Mouse (Mus musculus) CD4-positive helper T cell, adult 2 months (primary cell): Measurements from ENCODE around the gene Cdh10.

Source experiments
- DNase-seq: peaks from one replicate; pipeline ENCODE4 v3.0.0-alpha.2; 2012; ENCODE audit warnings: low read depth, missing footprints, low spot score

The Cdh10 gene

DNA sequence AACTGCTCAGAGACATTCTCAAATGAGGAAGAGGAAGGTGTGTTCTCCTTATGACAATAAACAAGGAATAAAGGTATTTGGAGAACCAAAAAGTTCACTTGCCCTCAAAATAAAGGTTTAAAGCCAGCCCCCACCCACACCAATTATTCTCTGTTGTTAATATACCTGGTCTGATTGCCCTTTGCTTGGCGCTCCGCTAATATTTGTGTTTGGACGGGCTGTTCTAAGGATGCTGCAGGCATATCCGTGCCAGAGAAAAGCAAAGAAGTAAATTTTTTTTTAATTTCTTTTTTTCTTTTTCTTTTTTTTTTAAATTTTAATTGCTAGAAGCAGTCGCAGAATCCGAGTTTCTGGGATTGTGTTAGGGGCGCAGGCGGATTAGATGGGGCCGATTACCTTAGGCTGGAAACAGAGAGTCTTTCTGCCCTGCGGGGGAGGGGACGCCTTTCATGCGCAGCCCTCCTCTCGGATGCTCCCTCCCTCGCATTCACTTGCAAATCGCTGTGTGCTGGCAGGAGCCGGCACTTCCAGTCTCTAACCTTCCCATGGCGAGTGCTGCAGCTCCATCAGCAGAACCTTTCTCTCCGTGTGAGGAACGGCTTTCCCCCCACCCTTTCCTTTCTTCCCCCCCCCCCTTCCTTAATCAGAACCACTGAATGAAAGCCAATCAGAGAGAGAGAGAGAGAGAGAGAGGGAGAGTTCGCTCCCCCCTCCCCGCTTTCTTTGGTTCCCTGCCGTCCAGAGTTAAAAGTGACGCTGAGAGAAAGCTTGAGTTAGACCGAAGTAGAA is at the start of gene Cdh10:
TSS of gene Cdh10 (plus strand) at position 763 of the 789 bp plus-strand sequence.
- no peak for DNase-seq

DNA sequence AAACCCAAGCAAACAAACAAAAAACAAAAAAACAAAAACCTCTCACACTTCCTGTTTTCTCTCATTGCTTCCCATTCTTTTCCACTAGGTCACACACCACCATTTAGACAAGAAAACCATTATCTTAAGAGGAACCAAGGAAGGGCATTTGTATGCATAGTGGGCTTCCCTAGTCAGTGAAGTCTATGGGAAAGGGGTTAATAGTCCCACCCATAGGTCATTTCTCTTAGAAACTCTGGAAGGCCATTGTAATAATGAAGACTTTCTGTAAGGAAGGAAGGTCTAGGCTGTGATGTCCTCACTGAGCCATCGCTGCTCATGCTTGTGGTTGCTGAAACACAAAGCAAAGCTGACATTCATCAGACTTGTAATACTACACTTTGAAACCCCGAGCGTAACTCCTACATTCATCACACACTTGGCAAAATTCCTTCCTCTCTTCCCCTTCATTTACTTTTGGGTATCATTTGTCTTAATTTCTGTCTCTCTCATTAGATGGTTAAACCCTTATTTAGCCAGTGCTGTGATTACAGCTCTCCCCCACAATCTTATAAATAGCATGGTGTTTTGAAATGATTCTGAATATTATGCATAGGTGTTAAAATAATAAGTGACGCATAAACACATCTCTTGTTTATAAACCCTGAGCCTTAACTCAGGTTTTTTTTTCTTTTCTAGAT is 9.5 kb upstream of the Cdh10 start:
- no peak for DNase-seq

DNA sequence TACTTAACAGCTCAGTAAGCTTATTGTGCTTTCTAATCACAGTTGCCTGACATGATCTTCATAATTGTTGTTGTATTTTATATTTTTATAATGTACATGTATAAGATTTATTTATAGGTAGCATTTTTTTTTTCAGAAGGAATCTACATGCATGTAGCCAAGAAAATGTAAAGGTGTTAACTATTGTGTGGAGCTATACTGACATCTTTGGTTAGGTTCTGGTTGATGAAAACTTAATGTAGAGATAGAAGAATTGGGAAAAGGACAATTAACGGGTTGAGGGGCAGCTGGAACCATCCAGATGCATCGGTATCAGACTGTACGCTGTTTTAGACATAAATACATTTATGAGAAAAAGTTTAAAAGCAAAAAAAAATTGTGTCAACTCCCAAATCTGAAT is 1.0 kb upstream of the Cdh10 start:
- no peak for DNase-seq

DNA sequence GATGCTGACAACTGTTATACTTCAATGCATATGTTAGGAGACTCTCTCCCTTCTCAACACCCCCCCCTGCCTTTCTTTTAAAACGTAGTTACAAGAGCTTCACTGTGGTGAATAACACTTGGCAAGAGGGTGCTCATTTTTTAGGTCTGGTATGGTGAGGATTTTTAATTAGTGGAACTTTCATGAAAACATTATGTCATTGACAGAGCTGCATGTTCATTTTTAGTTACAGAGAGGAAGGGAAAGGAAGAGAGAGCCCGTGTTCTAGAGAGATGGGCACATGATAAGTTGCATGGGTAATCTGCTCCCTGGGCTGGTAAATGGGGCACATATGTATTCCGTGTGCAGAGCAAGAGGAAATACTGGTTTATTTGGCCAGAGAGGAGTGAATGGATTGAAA is 1.5 kb downstream of the Cdh10 start:
- no peak for DNase-seq

DNA sequence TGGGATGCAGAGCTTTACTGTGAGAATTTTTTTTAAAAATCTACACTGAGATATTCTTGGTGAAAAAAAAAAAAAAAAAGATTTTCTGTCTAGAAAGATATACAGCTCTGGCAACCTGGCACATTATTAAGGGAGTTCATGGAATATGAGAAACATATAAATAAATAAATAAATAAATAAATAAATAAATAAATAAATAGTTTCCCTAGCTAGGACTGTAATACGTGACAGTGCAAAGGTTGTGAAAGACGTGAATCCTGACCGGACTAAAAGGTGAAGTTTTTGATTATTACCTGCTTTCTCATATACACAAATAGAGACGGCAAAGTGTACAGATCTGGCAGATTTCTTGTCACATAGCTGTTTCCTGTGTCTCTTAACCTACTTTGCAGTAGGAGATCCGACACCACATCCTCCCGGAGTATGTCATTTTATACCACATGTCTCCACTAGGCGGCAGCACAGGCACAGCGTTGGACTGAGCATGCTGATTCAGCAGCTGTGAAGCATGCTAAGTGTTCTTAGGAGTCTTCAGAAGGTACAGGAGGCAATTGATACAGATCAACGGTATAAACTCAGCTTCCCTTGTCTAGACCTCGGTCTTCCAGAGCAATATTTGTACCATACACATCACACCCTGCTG is 2.5 kb downstream of the Cdh10 start:
- peak; percentile 61 for DNase-seq

DNA sequence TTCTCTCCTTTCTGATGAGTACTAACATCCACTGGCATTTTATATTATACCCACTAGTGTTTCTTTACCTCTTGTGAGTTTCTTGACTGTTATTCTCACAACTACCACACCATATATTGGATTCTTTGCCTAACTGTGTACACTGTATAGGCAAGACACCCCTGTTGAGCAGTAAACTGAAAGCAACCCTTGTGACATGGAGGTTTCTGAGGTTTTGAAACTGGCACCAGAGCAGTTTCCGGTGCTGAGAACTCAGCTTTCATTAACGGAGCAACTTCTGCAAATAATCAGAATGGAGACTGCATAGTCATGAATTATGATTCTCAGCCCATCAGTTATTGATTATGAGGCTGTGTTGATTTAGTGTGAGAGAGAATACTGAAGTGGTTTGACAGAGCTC is 4.7 kb downstream of the Cdh10 start:
- peak; percentile 1 for DNase-seq

DNA sequence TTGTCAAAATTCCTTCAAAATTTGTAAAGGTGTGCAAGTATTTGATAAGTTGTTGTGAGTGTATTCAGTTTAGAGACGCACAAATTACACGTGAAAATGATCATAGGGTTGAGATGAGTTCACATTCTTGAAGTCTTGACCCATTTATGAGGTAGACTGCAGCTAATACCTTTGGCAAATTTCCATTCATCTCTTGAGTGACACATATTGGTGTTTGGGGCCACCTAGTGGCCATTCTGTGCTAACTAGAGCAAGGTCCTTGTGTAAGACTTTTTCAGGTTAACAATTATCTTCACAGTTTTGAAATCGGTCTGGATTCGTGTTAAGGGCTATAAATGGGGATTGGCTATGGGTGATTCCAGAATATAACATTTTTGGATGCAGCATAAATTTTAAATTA is 13.5 kb downstream of the Cdh10 start:
- DNase-seq: peak; percentile 10

DNA sequence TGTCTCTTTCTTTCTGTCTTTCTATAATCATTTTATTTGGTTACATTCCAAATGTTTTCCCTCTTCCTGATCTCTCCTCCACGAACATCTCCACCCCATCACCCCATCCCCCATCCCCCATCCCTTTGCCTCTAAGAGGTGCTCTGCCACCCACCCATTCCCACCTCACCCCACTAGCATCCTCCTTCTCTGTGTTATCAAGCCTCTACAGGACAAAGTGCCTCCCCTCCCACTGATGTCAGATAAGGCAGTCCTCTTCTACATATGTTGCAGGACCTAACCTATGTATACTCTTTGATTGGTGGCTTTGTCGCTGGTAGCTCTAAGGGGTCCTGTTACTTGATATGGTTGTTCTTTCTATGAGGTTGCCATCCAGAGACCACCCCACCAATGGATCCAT is 23.0 kb downstream of the Cdh10 start:
- no peak for DNase-seq

DNA sequence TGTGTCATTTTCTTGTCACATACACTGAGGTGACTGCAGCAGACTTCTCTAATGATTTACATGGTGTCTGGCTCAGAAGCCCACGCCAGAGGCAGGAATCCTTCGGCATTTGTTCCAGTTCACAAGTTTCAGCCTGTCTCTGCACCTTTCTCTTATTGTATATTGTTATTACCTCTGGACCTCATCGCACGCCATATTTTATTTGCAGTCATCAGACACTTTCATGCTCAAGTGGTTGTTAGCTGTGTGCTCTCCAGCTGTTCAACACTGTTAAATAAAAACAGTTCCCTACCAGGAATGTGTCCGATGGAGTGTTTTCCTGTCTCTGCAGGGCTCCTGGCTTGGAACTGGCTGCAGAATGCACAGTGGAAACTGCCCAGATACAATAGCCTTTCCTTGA is 26.1 kb downstream of the Cdh10 start:
- DNase-seq: no peak

DNA sequence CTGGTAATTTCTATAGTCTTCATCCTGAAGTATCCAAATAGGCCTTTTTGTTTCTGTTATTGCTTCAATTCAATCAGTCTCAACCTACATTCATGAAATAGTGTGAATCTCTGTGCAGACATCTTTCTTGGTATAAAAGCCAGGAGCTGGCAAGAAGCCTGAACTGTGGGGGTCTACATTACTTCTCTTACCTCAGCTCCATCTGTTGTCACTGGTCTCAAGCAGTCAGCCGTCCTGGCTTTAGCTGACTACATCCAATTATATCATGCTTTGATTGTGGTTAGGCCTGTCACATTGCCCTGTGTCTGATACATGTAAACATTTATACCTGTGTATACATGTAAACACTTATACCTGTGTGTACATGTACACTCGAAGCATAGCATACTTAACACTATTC is 31.8 kb downstream of the Cdh10 start:
- DNase-seq: no peak

DNA sequence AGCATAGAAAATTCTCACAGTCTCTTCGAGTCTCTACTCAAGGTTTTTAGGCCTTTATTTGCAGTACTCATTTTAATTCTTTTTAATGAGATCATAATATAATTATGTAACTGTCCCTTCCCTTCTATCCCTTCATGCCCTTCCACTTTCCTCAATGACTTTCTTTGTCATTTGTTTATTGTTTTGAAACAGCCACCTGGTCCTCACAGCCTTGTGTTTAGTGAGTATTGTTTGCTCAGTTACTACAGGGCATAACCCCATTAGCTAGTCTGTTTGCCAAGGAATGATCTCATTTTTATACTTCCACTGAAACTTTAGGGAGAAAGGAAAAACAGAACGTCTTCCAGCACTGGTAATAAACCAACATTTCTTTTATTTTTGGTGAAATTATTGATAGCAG is 39.4 kb downstream of the Cdh10 start:
- no peak for DNase-seq

DNA sequence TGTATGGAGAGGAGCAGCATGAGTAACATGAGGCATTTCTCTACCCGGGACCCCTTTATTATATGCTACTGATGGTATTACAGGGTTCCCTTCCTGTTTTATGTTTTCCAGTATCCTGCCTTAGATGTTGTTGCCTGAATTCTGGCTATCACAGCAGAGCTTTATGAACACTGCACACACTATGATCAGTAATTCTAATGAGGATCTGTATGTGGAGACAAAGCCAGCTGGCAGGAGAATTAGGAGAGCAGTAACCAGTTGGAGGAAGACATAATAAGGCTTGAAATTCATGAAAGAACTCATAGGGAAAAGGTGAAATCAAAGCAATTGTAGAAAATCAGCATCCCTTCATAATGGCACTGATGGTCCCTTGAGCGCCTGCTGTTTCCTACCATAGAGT is 51.1 kb downstream of the Cdh10 start:
- no peak for DNase-seq

DNA sequence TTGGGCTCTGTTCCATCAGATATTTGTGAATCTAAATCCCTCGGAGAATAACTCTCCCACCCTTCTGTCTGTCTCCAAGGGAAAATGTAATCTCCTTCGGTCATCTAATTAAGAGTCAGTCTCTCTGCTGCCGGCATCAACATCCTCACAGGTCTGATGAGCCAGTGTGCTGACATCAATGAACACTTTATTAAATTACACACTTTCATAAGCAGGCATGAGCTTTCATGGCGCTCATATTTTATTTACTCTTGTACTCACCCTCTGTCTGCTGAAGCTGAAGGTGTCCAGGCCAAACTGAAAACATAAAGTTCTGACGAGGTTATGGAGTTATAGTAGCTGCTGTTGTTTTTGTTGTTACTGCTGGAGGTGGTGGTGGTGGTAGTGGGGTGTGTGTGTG is 62.7 kb downstream of the Cdh10 start:
- no peak for DNase-seq

DNA sequence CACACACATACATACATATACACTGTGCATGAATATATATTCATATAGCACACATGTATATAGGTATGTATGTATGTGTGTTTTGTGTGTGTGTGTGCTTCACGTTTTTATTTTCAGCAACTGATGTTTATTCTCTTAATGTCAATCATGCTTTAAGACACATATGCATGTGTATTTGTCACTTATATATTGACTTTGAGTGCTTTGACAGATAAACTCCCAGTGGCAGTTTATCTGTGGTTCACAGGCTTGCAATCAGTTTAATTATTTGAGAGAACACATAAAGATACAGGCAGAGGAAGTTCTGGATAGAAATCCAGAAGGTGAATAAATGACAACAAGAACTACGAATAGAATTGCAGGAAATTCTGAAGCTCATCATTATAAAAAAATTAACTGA is 67.9 kb downstream of the Cdh10 start:
- DNase-seq: no peak

DNA sequence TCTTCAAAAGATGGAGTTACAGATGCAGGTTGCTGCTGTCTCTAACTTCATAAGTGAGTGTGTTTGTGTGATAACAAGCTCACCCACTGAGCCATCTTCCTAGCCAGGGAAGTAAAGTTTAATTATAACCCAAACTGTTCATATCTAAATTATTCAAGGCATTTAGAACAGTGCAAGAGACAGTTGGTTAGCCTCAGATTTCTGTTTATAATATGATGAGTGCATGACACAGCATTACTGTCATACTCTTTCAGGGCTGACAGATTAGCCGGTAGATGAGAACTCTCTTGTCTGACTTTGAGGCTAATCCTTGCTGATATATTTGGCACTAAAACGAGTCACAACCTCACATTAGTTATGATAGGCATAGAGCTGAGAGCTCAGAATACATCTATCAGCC is 70.2 kb downstream of the Cdh10 start:
- no peak for DNase-seq

DNA sequence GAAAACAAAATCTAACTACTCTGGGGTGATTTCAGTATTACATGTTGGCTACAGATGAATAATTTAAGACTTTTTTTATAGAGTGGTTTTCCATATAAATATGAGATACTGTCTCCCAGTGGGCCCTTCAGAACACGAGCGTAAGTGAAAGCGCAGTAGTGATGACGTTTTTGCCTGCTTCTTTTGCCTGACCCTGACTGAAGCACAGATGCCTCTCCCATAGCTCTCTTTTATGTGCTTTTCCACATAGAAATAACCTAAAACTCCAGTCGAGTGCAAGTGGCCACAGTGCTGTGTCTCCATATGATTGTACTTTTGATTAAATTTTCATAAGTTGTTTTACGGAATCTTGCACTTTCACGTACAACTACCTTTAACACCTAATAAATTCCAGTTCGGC is 71.6 kb downstream of the Cdh10 start:
- DNase-seq: no peak

DNA sequence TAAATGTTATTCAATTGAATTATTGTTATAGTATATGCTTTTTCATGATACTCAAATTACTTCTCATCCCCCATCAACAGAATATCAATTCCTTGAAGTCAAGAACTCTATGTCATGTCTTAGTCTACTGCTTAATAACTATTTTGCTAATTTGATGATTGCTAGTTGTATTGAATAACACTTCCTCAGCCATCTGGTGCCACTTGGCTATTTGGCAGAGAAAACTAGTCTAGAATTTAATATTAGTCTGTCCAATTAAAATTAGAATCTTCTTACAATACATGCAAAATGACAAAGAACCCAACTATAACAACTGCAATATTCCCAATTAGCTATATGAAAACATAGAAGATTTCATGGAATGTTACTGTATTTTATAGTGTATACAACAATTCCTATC is 82.0 kb downstream of the Cdh10 start:
- no peak for DNase-seq

DNA sequence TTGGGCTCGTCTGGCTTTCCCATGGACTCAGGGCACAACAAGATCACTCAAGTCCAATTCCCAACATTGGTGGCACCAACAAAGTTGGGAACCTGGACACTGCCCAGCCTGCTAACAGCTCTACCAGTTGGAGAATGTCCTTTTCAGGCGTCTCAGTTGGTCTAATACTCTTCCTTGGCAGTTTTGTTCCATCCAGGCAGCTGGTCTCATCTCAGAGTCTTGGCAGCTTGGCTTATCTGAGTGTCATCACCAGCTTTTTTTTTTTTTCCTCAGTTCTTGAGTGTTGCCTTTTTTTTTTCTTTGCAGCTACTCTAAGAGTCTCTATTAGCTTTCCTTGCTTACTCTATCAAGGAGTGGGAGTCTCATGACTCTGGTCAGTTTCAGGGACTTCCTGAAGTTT is 85.4 kb downstream of the Cdh10 start:
- DNase-seq: no peak

DNA sequence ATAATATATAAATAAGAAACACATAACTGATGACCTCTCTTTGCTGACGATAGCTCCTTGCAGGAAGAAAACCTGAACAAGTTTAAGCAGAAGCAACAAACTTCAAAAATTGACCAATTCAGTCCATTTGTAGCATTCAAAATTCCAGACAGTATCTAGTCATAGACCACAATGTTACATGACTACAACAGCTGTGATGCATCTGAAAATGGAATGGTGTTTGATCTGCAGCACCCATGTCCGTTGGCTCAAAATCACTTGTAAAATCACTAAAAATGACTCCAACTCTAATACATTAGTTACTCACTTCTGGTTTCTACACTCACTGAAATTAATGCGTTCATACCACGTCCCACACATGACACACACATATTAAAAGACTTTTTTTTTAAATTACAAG is 91.9 kb downstream of the Cdh10 start:
- no peak for DNase-seq

DNA sequence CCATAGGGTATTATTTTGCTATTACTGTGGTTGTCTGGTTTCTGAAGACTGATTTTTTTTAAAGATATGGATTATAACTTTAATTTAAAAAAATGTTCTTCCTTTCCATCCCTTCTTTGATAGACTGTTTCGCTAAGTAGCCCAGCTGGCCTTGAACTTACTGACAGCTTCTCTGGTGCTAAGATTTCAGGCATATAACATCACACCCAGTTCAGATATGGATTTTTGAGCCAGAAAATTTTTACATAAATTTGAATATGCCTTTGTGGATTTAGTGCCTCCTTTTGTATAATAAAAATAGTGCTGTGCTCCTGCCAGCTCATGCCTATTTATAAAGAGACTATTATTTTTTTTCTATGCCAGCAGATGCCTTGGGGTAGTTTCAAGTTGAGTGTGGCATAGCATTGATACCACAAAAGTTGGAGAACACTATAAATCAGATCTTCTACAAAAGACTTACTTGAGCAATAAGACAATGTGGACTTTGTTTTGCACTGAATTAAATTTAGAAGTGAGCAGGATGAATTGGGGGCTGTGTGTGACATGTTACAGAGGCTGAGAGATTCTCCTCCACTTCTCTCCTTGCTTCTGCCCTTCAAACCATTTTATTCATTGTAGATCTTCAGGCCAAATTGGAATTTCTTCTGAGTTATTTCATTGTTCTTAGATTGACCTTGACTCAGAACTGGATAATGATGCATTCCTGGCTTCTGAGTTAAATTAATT is 106.8 kb downstream of the Cdh10 start:
- DNase-seq: no peak

DNA sequence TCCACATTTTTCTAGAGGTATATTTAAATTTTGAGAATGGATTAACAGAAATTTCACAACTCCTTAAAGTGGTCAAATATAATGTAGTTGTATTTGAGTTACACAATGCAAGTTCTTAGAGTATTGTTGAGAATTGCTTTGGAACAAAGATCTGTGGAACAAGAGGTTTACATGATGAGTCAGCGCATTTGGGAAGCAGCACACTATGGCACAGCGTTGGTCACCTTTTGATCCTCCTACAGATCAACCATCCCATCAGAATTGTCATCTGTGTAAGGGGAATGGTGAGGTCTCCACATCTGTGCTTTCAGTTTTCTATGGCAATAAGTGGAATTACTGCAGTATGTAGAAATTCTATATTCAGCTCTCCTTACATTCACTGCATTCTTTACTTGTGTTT is 108.2 kb downstream of the Cdh10 start:
- DNase-seq: no peak

DNA sequence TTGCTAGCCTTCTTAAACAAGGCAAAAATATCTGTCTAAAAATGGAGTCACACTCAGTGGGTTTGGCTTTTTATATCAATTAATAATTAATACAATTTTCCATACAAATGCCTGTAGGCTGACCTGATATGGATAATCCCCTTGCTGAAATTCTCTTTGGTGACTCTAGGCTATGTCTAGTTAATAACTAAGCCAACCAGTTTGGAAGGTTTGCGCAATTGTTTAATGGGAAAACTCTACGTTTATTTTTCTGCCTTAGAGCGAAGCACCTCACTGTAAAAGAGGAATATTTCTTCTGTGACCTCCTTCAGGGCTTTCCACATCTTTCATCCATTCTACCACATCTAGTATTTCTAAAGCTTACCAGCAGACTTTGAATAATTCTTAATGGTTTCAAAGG is 133.5 kb downstream of the Cdh10 start:
- no peak for DNase-seq
